Mouse (Mus musculus): ENCODE measurements around the gene Get4.

The Get4 gene

GRCm38 (mm10) chr5:139252081-139252909 lies at the start of gene Get4:
TSS of gene Get4 (plus strand) at chr5:139252324.
- DNase-seq (ENCODE audit: low spot score in 2 of 2): peak; percentile 98 to 99

GRCm38 (mm10) chr5:139203312-139203711 lies 48.8 kb upstream of the Get4 start:
- DNase-seq (ENCODE audit: low spot score in 2 of 2): no peak

- DNase-seq (ENCODE audit: low spot score in 2 of 2): no peak
Measured at GRCm38 (mm10) chr5:139206081-139206480, 46.0 kb upstream of the Get4 start.

GRCm38 (mm10) chr5:139206525-139206924 lies 45.6 kb upstream of the Get4 start:
- no peak for DNase-seq (ENCODE audit: low spot score in 2 of 2)

- no peak for DNase-seq (ENCODE audit: low spot score in 2 of 2)
Measured at GRCm38 (mm10) chr5:139208183-139208582, 43.9 kb upstream of the Get4 start.

GRCm38 (mm10) chr5:139208871-139209684 lies 43.0 kb upstream of the Get4 start:
- DNase-seq (ENCODE audit: low spot score in 2 of 2): no peak

GRCm38 (mm10) chr5:139209685-139210026 lies 42.5 kb upstream of the Get4 start:
- DNase-seq (ENCODE audit: low spot score in 2 of 2): no peak

GRCm38 (mm10) chr5:139211737-139212385 lies 40.3 kb upstream of the Get4 start:
- DNase-seq (ENCODE audit: low spot score in 2 of 2): no peak

GRCm38 (mm10) chr5:139214298-139214697 lies 37.8 kb upstream of the Get4 start:
- no peak for DNase-seq (ENCODE audit: low spot score in 2 of 2)

GRCm38 (mm10) chr5:139215184-139215583 lies 36.9 kb upstream of the Get4 start:
- DNase-seq (ENCODE audit: low spot score in 2 of 2): no peak

- no peak for DNase-seq (ENCODE audit: low spot score in 2 of 2)
Measured at GRCm38 (mm10) chr5:139216121-139216520, 36.0 kb upstream of the Get4 start.

GRCm38 (mm10) chr5:139216774-139217173 lies 35.4 kb upstream of the Get4 start:
- no peak for DNase-seq (ENCODE audit: low spot score in 2 of 2)

- no peak for DNase-seq (ENCODE audit: low spot score in 2 of 2)
Measured at GRCm38 (mm10) chr5:139220006-139220515, 32.1 kb upstream of the Get4 start.

GRCm38 (mm10) chr5:139220610-139221009 lies 31.5 kb upstream of the Get4 start:
- no peak for DNase-seq (ENCODE audit: low spot score in 2 of 2)

GRCm38 (mm10) chr5:139223331-139223730 lies 28.8 kb upstream of the Get4 start:
- no peak for DNase-seq (ENCODE audit: low spot score in 2 of 2)

GRCm38 (mm10) chr5:139227236-139227635 lies 24.9 kb upstream of the Get4 start:
- no peak for DNase-seq (ENCODE audit: low spot score in 2 of 2)

- no peak for DNase-seq (ENCODE audit: low spot score in 2 of 2)
Measured at GRCm38 (mm10) chr5:139227645-139228044, 24.5 kb upstream of the Get4 start.

GRCm38 (mm10) chr5:139228318-139228717 lies 23.8 kb upstream of the Get4 start:
- no peak for DNase-seq (ENCODE audit: low spot score in 2 of 2)

GRCm38 (mm10) chr5:139229716-139230115 lies 22.4 kb upstream of the Get4 start:
- no peak for DNase-seq (ENCODE audit: low spot score in 2 of 2)

GRCm38 (mm10) chr5:139232083-139232482 lies 20.0 kb upstream of the Get4 start:
- DNase-seq (ENCODE audit: low spot score in 2 of 2): no peak

GRCm38 (mm10) chr5:139234423-139234822 lies 17.7 kb upstream of the Get4 start:
- DNase-seq (ENCODE audit: low spot score in 2 of 2): no peak

GRCm38 (mm10) chr5:139237436-139237835 lies 14.7 kb upstream of the Get4 start:
- no peak for DNase-seq (ENCODE audit: low spot score in 2 of 2)
